Mouse (Mus musculus) liver, postnatal 0 days (tissue): ENCODE measurements around the gene Gm10643.

Source experiments
- CTCF ChIP-seq: sonication (generic); IDR thresholded peaks from 2 replicates; pipeline ENCODE4 v1.5.1; 2016; ENCODE audit warnings: antibody characterized with exemption, low read depth
- EP300 ChIP-seq: IDR thresholded peaks from 2 replicates; pipeline ENCODE4 v1.6.1; 2016; ENCODE audit warnings: antibody characterized with exemption, low read depth, mild to moderate bottlenecking

DNA sequence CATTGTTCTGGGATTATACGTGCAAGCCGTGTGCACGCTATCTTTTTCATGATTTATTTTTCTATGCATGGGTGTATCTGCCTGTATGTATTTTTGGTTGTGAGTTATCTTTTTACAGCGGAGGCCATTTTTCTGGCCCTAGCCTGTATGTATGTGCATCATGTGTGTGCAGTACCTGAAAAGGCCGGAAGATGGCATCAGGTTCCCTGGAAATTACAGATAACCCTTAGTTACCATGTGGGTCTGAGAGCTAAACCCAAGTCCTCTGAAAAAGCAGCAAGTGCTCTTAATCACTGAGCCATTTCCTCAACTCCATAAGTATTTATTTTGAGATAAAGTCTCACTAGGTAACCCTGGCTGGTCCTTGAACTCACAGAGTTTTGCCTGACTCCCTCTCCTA, 11.7 kb downstream of the Gm10643 start:
- TF ChIP-seq CTCF (no peak), EP300 (no peak)
